Mouse (Mus musculus): ENCODE data around the gene Egfl8.

Egfl8 gene

GRCm38 (mm10) chr17:34646906-34647787 is 31.4 kb upstream of the Egfl8 start, which contains the start of gene Atf6b:
Gene Atf6b, plus strand, starts transcription at chr17:34647146.
- peak; percentile 95 for DNase-seq

- no peak for DNase-seq
These were observed 30.2 kb upstream of the Egfl8 start for GRCm38 (mm10) chr17:34645831-34646511.

GRCm38 (mm10) chr17:34645256-34645829 is 29.6 kb upstream of the Egfl8 start:
- DNase-seq: no peak

GRCm38 (mm10) chr17:34644608-34645007 is 28.8 kb upstream of the Egfl8 start, which contains the start of gene Fkbpl:
Gene Fkbpl, plus strand, starts transcription at chr17:34644764.
- peak; percentile 95 for DNase-seq

- no peak for DNase-seq
These were observed 28.2 kb upstream of the Egfl8 start for GRCm38 (mm10) chr17:34643944-34644343.

- DNase-seq: no peak
These were observed 27.6 kb upstream of the Egfl8 start for GRCm38 (mm10) chr17:34643379-34643778.

GRCm38 (mm10) chr17:34641945-34642344 is 26.2 kb upstream of the Egfl8 start:
- DNase-seq: no peak

- no peak for DNase-seq
These were observed 25.2 kb upstream of the Egfl8 start for GRCm38 (mm10) chr17:34640778-34641601.

GRCm38 (mm10) chr17:34639461-34640255 is 23.9 kb upstream of the Egfl8 start:
- no peak for DNase-seq

- no peak for DNase-seq
These were observed 21.7 kb upstream of the Egfl8 start for GRCm38 (mm10) chr17:34637459-34637858.

GRCm38 (mm10) chr17:34635671-34636070 is 19.9 kb upstream of the Egfl8 start:
- DNase-seq: no peak

GRCm38 (mm10) chr17:34632261-34632691 is 16.5 kb upstream of the Egfl8 start:
- peak; percentile 85 for DNase-seq

- DNase-seq: no peak
These were observed 15.9 kb upstream of the Egfl8 start for GRCm38 (mm10) chr17:34631647-34632046.

GRCm38 (mm10) chr17:34630761-34631301 is 15.1 kb upstream of the Egfl8 start:
- DNase-seq: no peak

GRCm38 (mm10) chr17:34629796-34630603 is 14.2 kb upstream of the Egfl8 start:
- DNase-seq: no peak

- DNase-seq: peak; percentile 68
These were observed 13.5 kb upstream of the Egfl8 start, which contains the start of gene Prrt1 for GRCm38 (mm10) chr17:34629221-34629751. Gene Prrt1, plus strand, starts transcription at chr17:34629533.

GRCm38 (mm10) chr17:34628644-34628967 is 12.8 kb upstream of the Egfl8 start:
- DNase-seq: no peak

- peak; percentile 66 for DNase-seq
These were observed 12.3 kb upstream of the Egfl8 start, which contains the start of gene Ppt2 for GRCm38 (mm10) chr17:34627943-34628643. Gene Ppt2, minus strand, starts transcription at chr17:34628510.
